Mouse (Mus musculus) C2C12 (cell line): ENCODE data around the gene Slc38a4. TPM values are rescaled to one million over a fixed set of nuclear protein-coding genes. Genes with fewer than 3 reads are reported as not detected.
A peak's percentile ranks its signal among the peaks of the same experiment; 100 is the strongest.

ENCODE experiments used
- H3K27me3 ChIP-seq: one replicate; pipeline ENCODE4 v1.6.1; 2011; ENCODE audit not compliant: control insufficient read depth, insufficient read depth, insufficient read length
- H3K36me3 ChIP-seq: one replicate; pipeline ENCODE4 v1.6.1; 2011; ENCODE audit not compliant: control insufficient read depth, insufficient read depth
- H3K4me3 ChIP-seq: one replicate; pipeline ENCODE4 v1.5.1; 2011; ENCODE audit warnings: mild to moderate bottlenecking, control low read depth; ENCODE audit not compliant: poor library complexity, insufficient read depth, severe bottlenecking
- H3K79me2 ChIP-seq: one replicate; pipeline ENCODE4 v1.6.1; 2011; ENCODE audit not compliant: control insufficient read depth, insufficient read depth
- H3K79me3 ChIP-seq: one replicate; pipeline ENCODE4 v1.6.1; 2011; ENCODE audit warnings: low read depth, control low read depth
- H3ac ChIP-seq: one replicate; pipeline ENCODE3; 2011; ENCODE audit warnings: low read depth; ENCODE audit not compliant: control insufficient read depth, insufficient read length
- CEBPB ChIP-seq: IDR thresholded peaks from one replicate; pipeline ENCODE4 v1.6.1; 2011; ENCODE audit warnings: low read depth, mild to moderate bottlenecking, control low read depth, moderate library complexity
- CTCF ChIP-seq: IDR thresholded peaks from one replicate; pipeline ENCODE4 v1.5.1; 2011; ENCODE audit not compliant: control insufficient read depth, insufficient read depth, insufficient read length
- FOSL1 ChIP-seq: IDR thresholded peaks from one replicate; pipeline ENCODE4 v1.8.0; 2011; ENCODE audit warnings: mild to moderate bottlenecking, low read length; ENCODE audit not compliant: poor library complexity, insufficient read depth, severe bottlenecking
- MAX ChIP-seq: IDR thresholded peaks from one replicate; pipeline ENCODE4 v1.6.1; 2011; ENCODE audit warnings: mild to moderate bottlenecking, control low read depth
- MYOD1 ChIP-seq: IDR thresholded peaks from one replicate; pipeline ENCODE4 v1.6.1; 2011; ENCODE audit warnings: low read depth; ENCODE audit not compliant: control insufficient read depth, insufficient read length
- MYOG ChIP-seq: IDR thresholded peaks from one replicate; pipeline ENCODE4 v1.6.1; 2011; ENCODE audit not compliant: control insufficient read depth, insufficient read length; ENCODE audit errors: extremely low read depth
- USF1 ChIP-seq: IDR thresholded peaks from one replicate; pipeline ENCODE4 v1.6.1; 2011; ENCODE audit warnings: low read depth, mild to moderate bottlenecking, control low read depth, moderate library complexity
- polyA plus RNA-seq: library from polyadenylated mRNA; unstranded; fragments of >200 nt; fragmentation: generic; extraction: Trizol; gene quantifications from one replicate; pipeline ENCODE4 v1.2.1, GENCODE M21; 2012; ENCODE audit warnings: missing spikeins

Slc38a4 gene
- polyA plus RNA-seq, 1 experiment: 0.09 TPM

DNA sequence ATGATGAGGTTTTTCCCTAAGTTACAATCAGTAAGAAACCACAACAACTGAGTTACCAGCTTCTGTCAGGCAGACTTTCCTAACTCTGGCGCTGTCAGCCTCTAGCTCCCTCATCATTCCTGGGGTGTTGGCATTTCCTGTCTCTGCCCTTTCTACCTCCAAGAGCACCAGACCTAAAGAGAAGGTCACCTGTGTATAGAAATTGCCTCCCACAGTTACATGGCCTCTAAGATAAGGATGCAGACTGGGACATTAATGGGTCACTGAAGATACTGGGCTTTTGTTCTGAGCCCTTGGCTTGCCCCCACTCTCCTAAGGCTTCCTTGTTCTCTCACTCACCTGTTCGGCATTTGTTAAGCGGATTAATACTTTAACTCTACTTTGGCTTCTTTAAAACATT is 99.1 kb downstream of the Slc38a4 start:
- Histone ChIP-seq H3K79me2 (no peaks in the 10 kb centered on the region), H3K79me3 (no peaks in the 10 kb centered on the region), H3K4me3 (no peak overlapping the region), H3ac (no peak overlapping the region), H3K36me3 (no peaks in the 10 kb centered on the region), H3K27me3 (no peaks in the 10 kb centered on the region)
- TF ChIP-seq USF1 (no peak), MYOG (no peak), CTCF (no peak), CEBPB (peak; percentile 10), MAX (no peak), FOSL1 (no peak), MYOD1 (no peak)

- Histone ChIP-seq H3K79me3 (no peaks in the 10 kb centered on the region), H3K27me3 (no peaks in the 10 kb centered on the region), H3K36me3 (no peaks in the 10 kb centered on the region), H3K4me3 (no peak overlapping the region), H3K79me2 (no peaks in the 10 kb centered on the region), H3ac (no peak overlapping the region)
- TF ChIP-seq CEBPB (no peak), MYOG (no peak), MAX (no peak), USF1 (no peak), MYOD1 (no peak)
Measured at GRCm38 (mm10) chr15:96954389-96954788, 101.4 kb downstream of the Slc38a4 start.

DNA sequence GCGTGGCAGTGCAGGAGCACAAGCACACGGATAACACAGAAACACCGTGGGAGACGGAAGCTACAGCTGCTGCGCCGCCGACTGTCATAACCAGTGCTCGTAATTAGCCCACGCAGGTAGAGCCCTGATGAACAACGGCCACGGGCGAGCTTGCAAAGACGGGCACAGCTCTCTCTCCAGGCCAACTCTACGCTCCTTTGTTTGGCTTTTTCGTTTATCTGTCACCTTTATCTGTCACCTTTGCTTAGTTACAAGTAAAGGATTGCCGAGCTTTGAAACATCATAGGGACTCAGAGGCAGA is 101.9 kb downstream of the Slc38a4 start:
- H3K79me2 ChIP-seq: no peaks in the 10 kb centered on the region
- no peak overlapping the region for H3K4me3 ChIP-seq
- H3K79me3 ChIP-seq: no peaks in the 10 kb centered on the region
- H3K36me3 ChIP-seq: no peaks in the 10 kb centered on the region
- TF ChIP-seq USF1 (no peak), MAX (no peak), FOSL1 (no peak), CEBPB (no peak), MYOG (no peak)
- no peak overlapping the region for H3ac ChIP-seq
- no peaks in the 10 kb centered on the region for H3K27me3 ChIP-seq

- Histone ChIP-seq H3K79me2 (no peaks in the 10 kb centered on the region), H3K79me3 (no peaks in the 10 kb centered on the region), H3K36me3 (no peaks in the 10 kb centered on the region), H3K27me3 (no peaks in the 10 kb centered on the region), H3ac (no peak overlapping the region), H3K4me3 (no peak overlapping the region)
- TF ChIP-seq MYOD1 (no peak), CTCF (peak; percentile 70), MAX (no peak), FOSL1 (no peak), USF1 (no peak)
Measured at GRCm38 (mm10) chr15:96953112-96953937, 102.4 kb downstream of the Slc38a4 start.

DNA sequence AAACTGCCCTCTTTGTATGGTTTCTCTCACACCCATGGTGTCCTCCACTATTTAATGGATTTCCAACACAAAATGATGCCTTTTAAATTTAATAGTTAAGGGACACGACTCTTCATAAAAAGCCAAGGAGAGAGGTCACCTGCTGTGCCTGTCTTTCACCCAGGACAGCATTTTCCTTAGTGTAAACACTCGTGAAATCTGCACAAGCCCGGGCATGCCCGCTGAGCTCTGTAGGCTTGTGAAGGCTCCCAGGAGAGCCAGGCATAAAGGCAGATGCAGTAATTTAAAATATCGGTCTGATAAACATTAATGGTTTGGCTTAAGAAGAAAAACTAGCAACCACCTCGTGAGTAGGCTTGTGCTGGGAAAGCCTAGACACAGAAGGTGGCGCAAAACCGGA is 103.3 kb downstream of the Slc38a4 start:
- H3K79me3 ChIP-seq: no peaks in the 10 kb centered on the region
- TF ChIP-seq MAX: no peak
- no peak for TF ChIP-seq MYOG
- no peak for TF ChIP-seq CEBPB
- no peak for TF ChIP-seq FOSL1
- no peak for TF ChIP-seq USF1
- no peak for TF ChIP-seq CTCF
- no peak for TF ChIP-seq MYOD1
- no peak overlapping the region for H3ac ChIP-seq
- no peaks in the 10 kb centered on the region for H3K27me3 ChIP-seq
- H3K4me3 ChIP-seq: no peak overlapping the region
- H3K79me2 ChIP-seq: no peaks in the 10 kb centered on the region
- H3K36me3 ChIP-seq: no peaks in the 10 kb centered on the region

GRCm38 (mm10) chr15:96951783-96952182 is 104.0 kb downstream of the Slc38a4 start:
- Histone ChIP-seq H3K79me3 (no peaks in the 10 kb centered on the region), H3K36me3 (no peaks in the 10 kb centered on the region), H3K27me3 (no peaks in the 10 kb centered on the region), H3K4me3 (no peak overlapping the region), H3ac (no peak overlapping the region), H3K79me2 (no peaks in the 10 kb centered on the region)
- no peak for TF ChIP-seq FOSL1
- no peak for TF ChIP-seq MYOG
- no peak for TF ChIP-seq USF1
- no peak for TF ChIP-seq MAX
- TF ChIP-seq CTCF: no peak
- TF ChIP-seq MYOD1: no peak
- TF ChIP-seq CEBPB: no peak
